Mouse (Mus musculus): ENCODE data around the gene Snhg11. TPM values are rescaled to one million over a fixed set of nuclear protein-coding genes. Genes with fewer than 3 reads are reported as not detected.
A peak's percentile ranks its signal among the peaks of the same experiment; 100 is the strongest.

The Snhg11 gene
- total RNA-seq, 1 experiment = 15.9 TPM

DNA sequence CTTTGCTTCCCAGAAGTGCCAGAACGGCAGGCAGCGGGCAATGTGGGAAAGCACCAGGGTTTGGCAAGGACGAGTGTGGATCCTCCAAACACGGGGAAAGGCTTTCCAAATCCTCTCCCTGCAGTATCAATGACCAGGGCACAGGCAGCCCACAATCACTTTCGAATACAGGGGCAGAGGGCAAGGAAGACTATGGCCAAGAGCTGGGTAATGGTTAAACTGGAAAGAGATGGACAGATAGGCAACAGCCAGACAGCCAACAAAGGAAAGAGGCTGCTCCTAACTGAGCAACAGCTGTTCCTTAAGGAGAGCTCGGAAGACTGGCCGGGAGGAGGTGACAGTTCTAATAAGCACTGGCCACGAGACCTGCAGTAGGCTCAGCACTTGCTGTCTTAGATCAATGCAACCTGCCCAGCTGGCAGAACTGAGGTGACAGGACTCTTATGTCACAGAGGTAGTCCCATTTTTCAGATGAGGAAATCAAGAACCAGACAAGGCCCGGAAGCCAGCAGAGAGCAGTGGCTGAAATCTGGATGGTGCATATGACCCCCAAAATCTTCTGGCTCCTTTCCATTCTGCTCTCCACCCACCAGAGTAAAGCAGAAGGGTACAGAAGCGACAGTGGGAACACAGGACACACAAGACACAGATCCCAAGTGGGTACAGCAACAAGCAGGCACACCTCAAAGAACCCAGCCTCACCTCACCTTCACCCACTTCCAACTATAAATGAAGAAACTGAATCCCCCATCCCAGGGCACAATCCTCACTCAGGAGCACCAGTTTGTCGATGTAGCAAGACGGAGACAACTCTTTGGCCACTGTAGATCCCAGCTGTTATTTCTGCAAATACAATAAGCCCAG, 15.4 kb upstream of the Snhg11 start:
- peak overlapping the region; percentile 85 to 94 for H3K4me3 ChIP-seq (ENCODE audit: insufficient read depth in 1 of 2, low read depth in 1 of 2, low read length in 2 of 2, poor library complexity in 1 of 2, severe bottlenecking in 1 of 2)
- DNase-seq (ENCODE audit: low read depth, low spot score) = no peak
- H3K9ac ChIP-seq (ENCODE audit: insufficient read depth, low read depth, low read length, poor library complexity, severe bottlenecking) = peak overlapping the region; percentile 97
- H3K27ac ChIP-seq (ENCODE audit: insufficient read depth, low read depth, low read length, poor library complexity, severe bottlenecking) = no peak overlapping the region
- no peaks in the 10 kb centered on the region for H3K9me3 ChIP-seq (ENCODE audit: control insufficient read depth, insufficient read depth, low read depth, low read length)
- peaks cover 58% of the 10 kb centered on the region for H3K36me3 ChIP-seq (ENCODE audit: control insufficient read depth, insufficient read depth, low read length, poor library complexity, severe bottlenecking)
- H3K4me1 ChIP-seq (ENCODE audit: control insufficient read depth in 2 of 2, insufficient read depth in 2 of 2, low read length in 2 of 2, poor library complexity in 1 of 2) = peaks cover 2 to 10% of the 10 kb centered on the region in 2 experiments; a peak in 2 of 4 replicates
- no peak for TF ChIP-seq HCFC1 (IDR thresholded peaks at IDR 0.05; ENCODE audit: borderline replicate concordance, insufficient read depth, low read length)
- TF ChIP-seq ZC3H11A (IDR thresholded peaks at IDR 0.05; ENCODE audit: borderline replicate concordance, low read depth, low read length) = no peak
- no peak for TF ChIP-seq ZNF384 (IDR thresholded peaks at IDR 0.05; ENCODE audit: low read depth, low read length)
- TF ChIP-seq CHD2 (IDR thresholded peaks at IDR 0.05; ENCODE audit: low read depth, low read length) = no peak
- in situ Hi-C loops (cut with MboI; ENCODE audit: low sequenced_read_pairs in 2 of 2, unreplicated experiment in 2 of 2) = no loop called here

DNA sequence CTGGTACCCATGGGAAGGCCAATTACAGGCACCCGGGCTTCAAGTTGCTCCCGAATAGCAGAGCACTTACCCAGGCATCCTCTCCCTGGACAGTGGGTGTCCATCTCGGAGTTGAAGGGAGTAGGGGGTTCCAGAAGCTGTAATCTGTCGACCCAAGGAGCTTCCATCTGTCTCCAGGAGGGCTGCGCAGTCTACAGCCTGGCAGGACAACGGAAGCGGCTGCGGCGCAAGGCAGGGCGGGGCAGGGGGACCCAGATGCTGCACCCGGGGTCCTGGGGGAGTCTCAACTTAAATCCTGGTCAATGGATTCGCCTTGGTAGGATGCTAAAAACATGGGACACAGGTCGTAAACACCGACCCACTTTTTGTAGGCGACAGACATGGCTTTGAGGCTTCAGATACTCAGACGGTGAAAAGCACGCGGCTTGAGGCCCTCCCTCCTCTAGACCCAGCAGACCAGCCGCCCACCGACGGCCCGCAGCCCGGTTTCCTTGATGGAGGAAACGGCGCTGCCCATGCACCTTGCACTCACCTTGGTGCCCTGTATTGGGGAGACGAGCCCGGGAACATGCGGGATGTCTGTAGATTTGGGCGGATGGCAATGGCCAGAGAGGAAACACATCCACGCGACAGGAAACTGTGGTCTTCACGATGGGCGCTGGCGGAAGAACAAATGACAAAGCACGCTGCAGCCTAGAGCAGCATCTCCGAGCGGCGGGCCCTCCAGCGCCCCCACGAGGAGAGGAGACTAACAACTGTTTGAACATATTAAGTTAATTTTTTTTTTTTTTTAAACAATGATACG, 14.4 kb upstream of the Snhg11 start:
- in situ Hi-C loops (cut with MboI; ENCODE audit: low sequenced_read_pairs in 2 of 2, unreplicated experiment in 2 of 2) = no loop called here
- no peak for TF ChIP-seq ZC3H11A (IDR thresholded peaks at IDR 0.05; ENCODE audit: borderline replicate concordance, low read depth, low read length)
- TF ChIP-seq MAFK (IDR thresholded peaks at IDR 0.05; ENCODE audit: insufficient read depth, low read depth, low read length) = no peak
- TF ChIP-seq ZNF384 (IDR thresholded peaks at IDR 0.05; ENCODE audit: low read depth, low read length) = peak; percentile 97
- peak; percentile 66; the same call in 1 of the 2 replicates for TF ChIP-seq HCFC1 (IDR thresholded peaks at IDR 0.05; ENCODE audit: borderline replicate concordance, insufficient read depth, low read length)
- TF ChIP-seq CHD2 (IDR thresholded peaks at IDR 0.05; ENCODE audit: low read depth, low read length) = no peak
- peaks cover 49% of the 10 kb centered on the region for H3K36me3 ChIP-seq (ENCODE audit: control insufficient read depth, insufficient read depth, low read length, poor library complexity, severe bottlenecking)

DNA sequence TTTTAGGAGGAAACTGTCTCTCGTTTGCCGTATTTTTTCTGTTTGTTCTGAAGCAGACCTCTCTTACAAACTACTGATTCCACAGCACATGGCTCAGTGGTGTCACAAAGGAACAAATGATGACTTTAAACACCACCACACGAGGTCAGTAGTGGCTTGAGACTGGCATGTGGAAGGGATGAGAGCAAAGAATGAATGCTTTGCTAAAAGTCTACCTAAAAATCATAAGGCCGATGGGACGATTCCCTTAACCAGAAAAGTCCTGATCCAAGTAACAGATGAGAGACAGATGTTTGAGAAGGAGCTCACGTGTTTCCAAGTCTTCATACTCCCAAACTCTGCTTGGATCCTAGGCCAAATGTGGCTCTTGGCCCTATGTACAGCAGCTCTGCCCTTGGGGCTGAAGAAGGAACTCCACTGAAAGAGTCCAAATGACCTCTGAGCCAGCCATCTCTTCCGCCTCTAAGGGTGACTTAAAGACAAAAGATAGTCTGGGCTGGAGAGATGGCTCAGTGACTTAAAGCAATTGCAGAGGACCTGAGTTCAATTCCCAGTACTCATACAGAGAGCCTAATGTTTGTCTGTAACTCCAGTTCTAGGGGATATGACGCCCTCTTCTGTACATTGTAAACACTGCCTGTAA, 13.6 kb upstream of the Snhg11 start:
- peak overlapping the region; percentile 19 to 85; a peak in 3 of 4 replicates for H3K4me3 ChIP-seq (ENCODE audit: insufficient read depth in 1 of 2, low read depth in 1 of 2, low read length in 2 of 2, poor library complexity in 1 of 2, severe bottlenecking in 1 of 2)
- DNase-seq (ENCODE audit: low read depth, low spot score) = no peak
- peak overlapping the region; percentile 69; the same call in 1 of the 2 replicates for H3K9ac ChIP-seq (ENCODE audit: insufficient read depth, low read depth, low read length, poor library complexity, severe bottlenecking)
- H3K4me1 ChIP-seq (ENCODE audit: control insufficient read depth in 2 of 2, insufficient read depth in 2 of 2, low read length in 2 of 2, poor library complexity in 1 of 2) = peaks cover 2 to 10% of the 10 kb centered on the region in 2 experiments; a peak in 2 of 4 replicates
- peaks cover 41% of the 10 kb centered on the region for H3K36me3 ChIP-seq (ENCODE audit: control insufficient read depth, insufficient read depth, low read length, poor library complexity, severe bottlenecking)
- TF ChIP-seq ZC3H11A (IDR thresholded peaks at IDR 0.05; ENCODE audit: borderline replicate concordance, low read depth, low read length) (0 out of 2 replicates have a peak, but pooled peaks have one; percentile 29), ZNF384 (IDR thresholded peaks at IDR 0.05; ENCODE audit: low read depth, low read length) (no peak)
- H3K9me3 ChIP-seq (ENCODE audit: control insufficient read depth, insufficient read depth, low read depth, low read length) = no peaks in the 10 kb centered on the region
- in situ Hi-C loops (cut with MboI; ENCODE audit: low sequenced_read_pairs in 2 of 2, unreplicated experiment in 2 of 2) = no loop called here
- H3K27ac ChIP-seq (ENCODE audit: insufficient read depth, low read depth, low read length, poor library complexity, severe bottlenecking) = peak overlapping the region; percentile 59; the same call in 1 of the 2 replicates

More for the DNA sequence above, 14.4 kb upstream of the Snhg11 start:
- H3K9me3 ChIP-seq (ENCODE audit: control insufficient read depth, insufficient read depth, low read depth, low read length) = no peaks in the 10 kb centered on the region
- H3K4me3 ChIP-seq (ENCODE audit: insufficient read depth in 1 of 2, low read depth in 1 of 2, low read length in 2 of 2, poor library complexity in 1 of 2, severe bottlenecking in 1 of 2) = peak overlapping the region; percentile 85 to 94
- peak; percentile 75 for DNase-seq (ENCODE audit: low read depth, low spot score)
- H3K9ac ChIP-seq (ENCODE audit: insufficient read depth, low read depth, low read length, poor library complexity, severe bottlenecking) = peak overlapping the region; percentile 97
- H3K4me1 ChIP-seq (ENCODE audit: control insufficient read depth in 2 of 2, insufficient read depth in 2 of 2, low read length in 2 of 2, poor library complexity in 1 of 2) = peaks cover 2 to 10% of the 10 kb centered on the region in 2 experiments; a peak in 2 of 4 replicates
- H3K27ac ChIP-seq (ENCODE audit: insufficient read depth, low read depth, low read length, poor library complexity, severe bottlenecking) = peak overlapping the region; percentile 83

DNA sequence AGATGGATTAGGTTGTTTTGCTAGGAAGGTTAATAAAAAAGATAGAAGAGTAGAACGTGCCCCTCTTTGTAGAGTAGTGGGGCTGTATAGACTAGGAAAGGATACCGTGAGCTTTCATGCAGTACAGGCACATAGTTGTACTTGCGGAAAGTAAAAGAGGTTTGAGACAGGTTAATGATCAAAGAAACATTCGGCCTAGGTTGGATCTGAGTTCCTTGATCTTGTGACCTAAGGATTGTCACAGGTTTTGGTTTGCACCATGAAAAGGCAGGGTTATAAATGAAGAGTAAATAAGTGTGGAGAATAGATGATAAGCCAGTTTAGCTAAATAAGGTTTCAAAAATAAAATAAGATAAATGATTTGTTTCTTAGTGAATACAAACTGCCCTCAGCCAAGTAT, 11.3 kb upstream of the Snhg11 start:
- Histone ChIP-seq H3K4me1 (ENCODE audit: control insufficient read depth in 2 of 2, insufficient read depth in 2 of 2, low read length in 2 of 2, poor library complexity in 1 of 2) (peaks cover 2 to 6% of the 10 kb centered on the region in 2 experiments; a peak in 2 of 4 replicates), H3K36me3 (ENCODE audit: control insufficient read depth, insufficient read depth, low read length, poor library complexity, severe bottlenecking) (peaks cover 18% of the 10 kb centered on the region), H3K27ac (ENCODE audit: insufficient read depth, low read depth, low read length, poor library complexity, severe bottlenecking) (no peak overlapping the region), H3K9me3 (ENCODE audit: control insufficient read depth, insufficient read depth, low read depth, low read length) (no peaks in the 10 kb centered on the region), H3K4me3 (ENCODE audit: insufficient read depth in 1 of 2, low read depth in 1 of 2, low read length in 2 of 2, poor library complexity in 1 of 2, severe bottlenecking in 1 of 2) (no peak overlapping the region), H3K9ac (ENCODE audit: insufficient read depth, low read depth, low read length, poor library complexity, severe bottlenecking) (no peak overlapping the region)
- in situ Hi-C loops (cut with MboI; ENCODE audit: low sequenced_read_pairs in 2 of 2, unreplicated experiment in 2 of 2) = no loop called here
- DNase-seq (ENCODE audit: low read depth, low spot score) = no peak
- TF ChIP-seq ZNF384 (IDR thresholded peaks at IDR 0.05; ENCODE audit: low read depth, low read length) = no peak
- no peak for TF ChIP-seq ZC3H11A (IDR thresholded peaks at IDR 0.05; ENCODE audit: borderline replicate concordance, low read depth, low read length)
- no peak for TF ChIP-seq CHD2 (IDR thresholded peaks at IDR 0.05; ENCODE audit: low read depth, low read length)

Data from ES-E14 (cell line).